Comparison of ENCODE assay signal across 12 mouse cellular contexts in the genomic region with DNA sequence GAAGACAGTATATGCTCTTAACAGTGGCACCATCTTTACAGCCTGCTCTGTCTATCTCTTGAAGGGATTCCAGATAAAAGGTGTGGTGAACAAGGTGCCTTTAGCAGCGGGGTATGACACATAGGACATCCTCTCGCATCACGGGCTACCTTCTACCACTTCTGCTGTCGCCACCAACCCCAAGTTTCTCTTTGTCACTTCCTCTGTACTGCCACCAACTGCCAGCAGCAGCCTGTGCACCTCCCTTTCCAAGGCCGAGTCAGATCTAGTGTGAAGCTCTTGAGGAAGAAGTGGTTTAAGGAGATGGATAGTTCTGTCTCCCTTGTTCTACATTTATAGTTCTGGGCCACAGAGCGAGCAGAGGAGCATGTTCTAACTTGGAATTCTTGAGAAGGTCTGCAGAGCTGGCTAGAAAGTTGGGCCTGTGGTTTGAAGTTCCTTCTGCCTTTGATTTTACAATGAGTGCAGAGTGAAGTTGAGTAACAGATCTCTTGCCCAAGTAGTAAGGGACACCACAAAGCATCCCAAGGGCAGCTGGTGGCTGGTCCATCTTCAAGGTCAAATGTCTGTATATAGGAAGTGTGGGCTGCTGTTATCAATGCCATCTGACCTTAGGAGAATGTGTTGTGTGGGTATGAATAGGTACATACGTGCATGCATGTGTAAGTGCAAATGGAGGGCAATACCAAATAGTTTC. TPM values are rescaled to one million over a fixed set of nuclear protein-coding genes. Genes with fewer than 3 reads are reported as not detected.
DNase-seq lines count a peak whose midpoint lies in the region; ATAC-seq and TF ChIP-seq lines count a peak whose summit lies in the region.
"Had no signal": no experiment of that assay in that cellular context is flagged by ENCODE, and none has a peak within 500 bp of the region (broad histone marks: within the 10 kb centered on the region; RNA-seq: fewer than 3 reads in every experiment).

No protein-coding gene starts in this region.

- H3K4me3 ChIP-seq in lung, postnatal 0 days (ENCODE audit: low read depth, low read length) = no peak overlapping the region
- no peak overlapping the region for H3K4me3 ChIP-seq in liver, embryonic 15.5 days (replicated peaks)
- H3K4me3 ChIP-seq in intestine, postnatal 0 days (ENCODE audit: low read depth, low read length) = no peak overlapping the region
- H3K4me3 ChIP-seq: heart, embryonic 13.5 days; limb, embryonic 12.5 days had no signal

- TF ChIP-seq EP300 in lung, postnatal 0 days (IDR thresholded peaks at IDR 0.05) = no peak

- WGBS in lung, postnatal 0 days = 67% methylated on average over 7 of the region's 7 CpGs
- 21% methylated on average over 7 of the region's 7 CpGs for WGBS in liver, embryonic 15.5 days (ENCODE audit: insufficient replicate concordance)
- WGBS in intestine, postnatal 0 days = 78% methylated on average over 7 of the region's 7 CpGs

- H3K9me3 ChIP-seq in lung, postnatal 0 days (ENCODE audit: low read length) = no peaks in the 10 kb centered on the region
- no peaks in the 10 kb centered on the region for H3K9me3 ChIP-seq in liver, embryonic 15.5 days (replicated peaks)
- no peaks in the 10 kb centered on the region for H3K9me3 ChIP-seq in intestine, postnatal 0 days (ENCODE audit: control insufficient read depth)
- H3K9me3 ChIP-seq: heart, embryonic 13.5 days; limb, embryonic 12.5 days had no signal

- no peak overlapping the region for H3K4me2 ChIP-seq in lung, postnatal 0 days (replicated peaks; ENCODE audit: low read depth, low read length)
- H3K4me2 ChIP-seq in liver, embryonic 15.5 days = no peak overlapping the region
- no peak overlapping the region for H3K4me2 ChIP-seq in intestine, postnatal 0 days (replicated peaks; ENCODE audit: low read depth)
- H3K4me2 ChIP-seq: heart, embryonic 13.5 days; limb, embryonic 12.5 days had no signal

- DNase-seq in lung, postnatal 36 days = peak; percentile 29
- DNase-seq in lung, postnatal 0 days (ENCODE audit: low spot score) = no peak
- DNase-seq in spleen, adult 18-20 months = peak; percentile 11 to 23
- peak; percentile 68 for DNase-seq in thymus, postnatal 4 days
- DNase-seq in kidney, postnatal 25 days = no peak
- DNase-seq in urinary bladder, postnatal 14 days (ENCODE audit: low spot score) = no peak

- no peaks in the 10 kb centered on the region for H3K27me3 ChIP-seq in lung, postnatal 0 days (replicated peaks; ENCODE audit: insufficient read depth, low read length)
- H3K27me3 ChIP-seq in liver, embryonic 15.5 days = no peaks in the 10 kb centered on the region
- H3K27me3 ChIP-seq in intestine, postnatal 0 days (replicated peaks; ENCODE audit: control insufficient read depth, insufficient read depth, low read length) = no peaks in the 10 kb centered on the region
- H3K27me3 ChIP-seq: heart, embryonic 13.5 days; limb, embryonic 12.5 days had no signal

- TF ChIP-seq CTCF in lung, postnatal 0 days (IDR thresholded peaks at IDR 0.05) = no peak; the same call in 1 of the 2 replicates
- TF ChIP-seq CTCF in intestine, postnatal 0 days (IDR thresholded peaks at IDR 0.05; ENCODE audit: low read depth) = no peak

- no peak overlapping the region for H3K9ac ChIP-seq in lung, postnatal 0 days (replicated peaks; ENCODE audit: low read depth)
- no peak overlapping the region for H3K9ac ChIP-seq in liver, embryonic 15.5 days
- no peak overlapping the region for H3K9ac ChIP-seq in intestine, postnatal 0 days (ENCODE audit: low read depth, low read length)
- H3K9ac ChIP-seq: heart, embryonic 13.5 days; limb, embryonic 12.5 days had no signal

- ATAC-seq in lung, postnatal 0 days = no peak
- ATAC-seq in liver, embryonic 15.5 days (ENCODE audit: insufficient read depth) = peak; percentile 34; the same call in 1 of the 2 replicates
- ATAC-seq in intestine, postnatal 0 days = no peak

- no peaks in the 10 kb centered on the region for H3K36me3 ChIP-seq in lung, postnatal 0 days (ENCODE audit: insufficient read depth, low read length)
- no peaks in the 10 kb centered on the region for H3K36me3 ChIP-seq in liver, embryonic 15.5 days (replicated peaks)
- no peaks in the 10 kb centered on the region for H3K36me3 ChIP-seq in intestine, postnatal 0 days (ENCODE audit: control insufficient read depth, insufficient read depth)
- H3K36me3 ChIP-seq: heart, embryonic 13.5 days; limb, embryonic 12.5 days had no signal

- no peaks in the 10 kb centered on the region for H3K4me1 ChIP-seq in lung, postnatal 0 days (ENCODE audit: insufficient read depth, low read depth, low read length)
- H3K4me1 ChIP-seq in liver, embryonic 15.5 days (replicated peaks) = 0 out of 2 replicates have a peak, but pooled peaks cover 5% of the 10 kb centered on the region
- H3K4me1 ChIP-seq in intestine, postnatal 0 days (replicated peaks; ENCODE audit: control insufficient read depth, insufficient read depth, low read length) = no peaks in the 10 kb centered on the region
- H3K4me1 ChIP-seq: heart, embryonic 13.5 days; limb, embryonic 12.5 days had no signal

- H3K27ac ChIP-seq in lung, postnatal 0 days (ENCODE audit: low read length) = no peak overlapping the region
- H3K27ac ChIP-seq in liver, embryonic 15.5 days (replicated peaks) = no peak overlapping the region
- H3K27ac ChIP-seq in intestine, postnatal 0 days (ENCODE audit: low read depth, low read length) = no peak overlapping the region
- H3K27ac ChIP-seq: heart, embryonic 13.5 days; limb, embryonic 12.5 days; macrophage; stomach, postnatal 0 days had no signal

RNA-seq across cellular contexts. Expression of gene Dars, which starts 30.2 kb away (rescaled TPM):
- polyA plus RNA-seq in lung, postnatal 0 days (2015; fragmentation: Nextera tagmentation; extraction: Ambion mirVana) = 68.5 and 80.8 TPM in 2 replicates
- 89.5 and 96.3 TPM in 2 replicates for polyA plus RNA-seq in liver, embryonic 15.5 days (2015; fragmentation: Nextera tagmentation; extraction: Ambion mirVana)
- polyA plus RNA-seq in intestine, postnatal 0 days (2015; fragmentation: Nextera tagmentation; extraction: Ambion mirVana) = 68.0 and 69.0 TPM in 2 replicates

Comparison
In these comparisons a context has a peak if more than half of its experiments do, and no peak if none do; other contexts are left out.
1. DNase-seq: peak in lung, postnatal 36 days (single experiment), spleen, adult 18-20 months (2 of 2) and thymus, postnatal 4 days (single experiment); none in lung, postnatal 0 days (single experiment), kidney, postnatal 25 days (0 of 2) and urinary bladder, postnatal 14 days (single experiment).